ENCODE assay signal across 8 mouse cellular contexts in genomic region chr1:25229245-25229750, GRCm38 (mm10).
A peak's percentile ranks its signal among the peaks of the same experiment; 100 is the strongest.
DNase-seq lines count a peak whose midpoint lies in the region; ATAC-seq and TF ChIP-seq lines count a peak whose summit lies in the region.

No protein-coding gene starts in this region.

- intact Hi-C loops in heart, postnatal 36 days (cut with DNase I) = no loop called here

- no peak for TF ChIP-seq CTCF in layer of hippocampus, adult 2 months (conservative IDR thresholded peaks at IDR 0.05)
- TF ChIP-seq CTCF in kidney, adult 2 months (conservative IDR thresholded peaks at IDR 0.05; ENCODE audit: insufficient read depth, insufficient read length, low read depth, low read length) = no peak

- H3K36me3 ChIP-seq in forebrain, embryonic 13.5 days (ENCODE audit: poor library complexity, severe bottlenecking) = no peaks in the 10 kb centered on the region
- H3K36me3 ChIP-seq in midbrain, embryonic 11.5 days (ENCODE audit: control insufficient read depth, insufficient read depth, low read length) = no peaks in the 10 kb centered on the region
- H3K36me3 ChIP-seq in kidney, adult 2 months (ENCODE audit: control insufficient read depth, insufficient read depth, low read length) = no peaks in the 10 kb centered on the region

- peak in 1 of 2 experiments; percentile 27 for DNase-seq in layer of hippocampus, adult 2 months (ENCODE audit: low spot score in 2 of 2)
- no peak for DNase-seq in layer of hippocampus, adult 9-11 months
- no peak for DNase-seq in midbrain, embryonic 11.5 days (ENCODE audit: low spot score, missing footprints)
- peak; percentile 60 for DNase-seq in right cerebral cortex, postnatal 4 days
- no peak for DNase-seq in kidney, adult 2 months
- DNase-seq in heart, postnatal 36 days = no peak

- 4% methylated on average over 7 of the region's 7 CpGs for WGBS in forebrain, embryonic 13.5 days
- WGBS in midbrain, embryonic 11.5 days = 26% methylated on average over 7 of the region's 7 CpGs
- WGBS in kidney, adult 2 months = 20% methylated on average over 7 of the region's 7 CpGs

- peak overlapping the region; percentile 57 for H3K4me3 ChIP-seq in layer of hippocampus, adult 2 months
- peak overlapping the region; percentile 52 for H3K4me3 ChIP-seq in forebrain, embryonic 13.5 days
- H3K4me3 ChIP-seq in midbrain, embryonic 11.5 days (ENCODE audit: low read depth, low read length) = peak overlapping the region; percentile 34
- no peak overlapping the region for H3K4me3 ChIP-seq in kidney, adult 2 months (ENCODE audit: insufficient read depth, low read depth, low read length)

- no peaks in the 10 kb centered on the region for H3K27me3 ChIP-seq in forebrain, embryonic 13.5 days
- H3K27me3 ChIP-seq in midbrain, embryonic 11.5 days (ENCODE audit: control insufficient read depth, insufficient read depth, low read length) = no peaks in the 10 kb centered on the region
- no peaks in the 10 kb centered on the region for H3K27me3 ChIP-seq in kidney, adult 2 months (replicated peaks; ENCODE audit: control insufficient read depth, insufficient read depth, low read length)

- H3K9me3 ChIP-seq in forebrain, embryonic 13.5 days (replicated peaks) = no peaks in the 10 kb centered on the region
- H3K9me3 ChIP-seq in midbrain, embryonic 11.5 days (ENCODE audit: control insufficient read depth, low read length) = no peaks in the 10 kb centered on the region

- peak; percentile 83 for ATAC-seq in forebrain, embryonic 13.5 days
- ATAC-seq in midbrain, embryonic 11.5 days (ENCODE audit: low FRiP score) = peak; percentile 77
- no peak for ATAC-seq in CD4-positive, CD25-positive, alpha-beta regulatory T cell, adult 4 months

- 0 out of 2 replicates have a peak, but pooled peaks cover 6% of the 10 kb centered on the region for H3K4me1 ChIP-seq in forebrain, embryonic 13.5 days
- peaks cover 3% of the 10 kb centered on the region; the same call in 1 of the 2 replicates for H3K4me1 ChIP-seq in midbrain, embryonic 11.5 days (ENCODE audit: control insufficient read depth, insufficient read depth, low read length)
- H3K4me1 ChIP-seq in kidney, adult 2 months (ENCODE audit: control insufficient read depth, insufficient read depth, low read length) = no peaks in the 10 kb centered on the region

- no peak for TF ChIP-seq POLR2A in kidney, adult 2 months (IDR thresholded peaks at IDR 0.05; ENCODE audit: low read depth, low read length)

- peak overlapping the region; percentile 62 for H3K4me2 ChIP-seq in forebrain, embryonic 13.5 days
- H3K4me2 ChIP-seq in midbrain, embryonic 11.5 days = peak overlapping the region; percentile 49

- peak overlapping the region; percentile 94 for H3K27ac ChIP-seq in layer of hippocampus, adult 2 months
- H3K27ac ChIP-seq in forebrain, embryonic 13.5 days = peak overlapping the region; percentile 89
- H3K27ac ChIP-seq in midbrain, embryonic 11.5 days (ENCODE audit: low read depth, low read length) = peak overlapping the region; percentile 67
- H3K27ac ChIP-seq in kidney, adult 2 months (ENCODE audit: insufficient read depth, low read depth, low read length) = no peak overlapping the region

- peak overlapping the region; percentile 70 for H3K9ac ChIP-seq in forebrain, embryonic 13.5 days
- no peak overlapping the region; the same call in 1 of the 2 replicates for H3K9ac ChIP-seq in midbrain, embryonic 11.5 days (ENCODE audit: low read length)
